Mouse (Mus musculus): ENCODE results near the gene Urb1.
A peak's percentile ranks its signal among the peaks of the same experiment; 100 is the strongest.

The Urb1 gene

DNA sequence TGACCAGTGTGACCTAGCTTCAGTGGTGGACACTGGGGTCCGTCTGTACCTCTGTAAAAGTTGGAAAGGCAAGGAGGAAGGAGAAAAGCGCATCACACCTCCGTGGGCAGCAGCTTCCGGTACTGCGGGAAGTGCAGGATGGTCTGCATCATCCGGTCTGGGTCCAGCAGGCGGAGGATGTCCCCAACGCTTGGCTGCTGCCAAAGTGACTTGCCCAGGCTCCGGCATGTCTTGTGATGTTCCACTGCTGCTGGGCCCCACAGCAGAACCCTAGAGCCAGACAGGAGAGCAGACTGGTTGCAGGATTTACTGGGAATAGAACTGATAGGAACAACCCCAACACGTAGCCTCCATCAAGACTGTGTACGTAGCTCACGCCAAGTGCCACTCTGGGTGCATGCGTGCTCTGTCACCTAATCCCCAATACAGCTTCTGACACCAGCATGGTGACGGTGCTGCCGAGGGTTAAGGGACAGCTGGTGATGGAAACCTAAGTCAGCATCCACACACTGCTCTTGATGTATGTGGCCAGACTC, 43.2 kb downstream of the Urb1 start:
- no peak for DNase-seq (ENCODE audit: low read depth)

DNA sequence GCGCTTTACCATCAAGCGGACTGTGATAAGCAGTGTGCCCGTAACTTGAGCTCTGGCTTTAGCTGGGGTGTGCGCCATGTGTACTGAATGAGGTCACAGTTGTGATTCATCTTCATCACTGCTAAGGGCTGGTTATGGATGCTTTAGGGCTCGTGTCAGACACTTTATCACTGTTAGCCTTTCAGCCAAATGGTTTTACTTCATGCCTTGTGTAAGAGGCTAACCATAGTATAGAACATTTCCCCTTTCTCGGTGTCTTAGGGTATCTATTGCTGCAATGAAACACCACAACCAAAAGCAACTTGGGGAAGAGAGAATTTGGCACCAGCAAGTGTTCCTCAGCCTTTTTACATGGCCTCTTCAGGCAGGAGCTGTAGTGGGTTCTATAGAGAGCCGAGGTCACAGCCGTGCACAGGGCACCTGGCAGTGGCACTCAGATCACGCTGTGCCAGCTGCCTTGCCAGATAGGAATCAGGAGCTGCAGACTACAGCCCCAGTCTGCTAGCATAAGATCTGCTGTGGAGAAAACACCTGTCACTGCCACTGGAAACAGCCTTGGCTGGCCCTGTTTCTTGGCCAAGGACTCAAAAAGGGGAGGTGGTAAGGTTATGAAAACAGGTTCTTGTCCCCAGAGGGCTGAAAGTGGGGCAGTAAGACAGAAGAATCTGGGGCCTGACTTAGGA, 44.9 kb downstream of the Urb1 start:
- DNase-seq (ENCODE audit: low read depth): no peak

DNA sequence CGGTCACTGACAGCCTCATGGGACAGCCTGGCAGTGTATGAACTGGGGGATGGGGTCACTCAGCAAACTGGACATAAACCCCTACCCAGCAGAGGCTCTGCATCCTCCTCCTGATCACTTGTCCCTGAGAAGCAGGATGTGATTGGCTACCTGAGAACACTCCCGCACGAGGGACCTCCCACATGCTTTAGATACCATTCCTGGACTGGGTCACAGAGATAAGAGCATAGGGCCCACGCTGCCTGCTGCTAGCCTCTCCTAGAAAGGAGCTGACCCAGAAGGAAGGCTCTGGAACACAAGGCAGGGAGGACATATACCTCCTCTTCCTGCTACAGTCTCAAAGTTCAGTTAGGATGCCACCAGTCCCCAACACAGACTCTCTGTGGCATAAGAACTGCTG, 49.7 kb downstream of the Urb1 start:
- no peak for DNase-seq (ENCODE audit: low read depth)

DNA sequence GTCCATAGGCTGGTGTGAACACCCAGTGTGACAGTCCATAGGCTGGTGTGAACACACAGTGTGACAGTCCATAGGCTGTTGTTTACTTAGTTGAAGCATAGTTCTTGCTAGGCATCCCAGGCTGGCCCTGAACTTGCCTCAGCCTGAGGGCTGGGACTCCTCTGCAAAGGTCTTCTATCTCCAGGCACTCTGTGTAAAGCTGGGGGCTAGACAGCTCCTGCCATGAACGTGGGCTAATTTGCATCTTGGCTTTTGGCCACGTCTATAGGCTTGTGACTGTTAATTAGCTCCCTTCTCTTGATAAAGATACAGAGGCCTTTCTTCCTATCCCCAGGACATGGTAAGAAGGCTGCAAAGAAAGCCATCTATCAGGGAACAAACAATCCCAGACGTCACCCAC, 50.9 kb downstream of the Urb1 start:
- DNase-seq (ENCODE audit: low read depth): no peak

DNA sequence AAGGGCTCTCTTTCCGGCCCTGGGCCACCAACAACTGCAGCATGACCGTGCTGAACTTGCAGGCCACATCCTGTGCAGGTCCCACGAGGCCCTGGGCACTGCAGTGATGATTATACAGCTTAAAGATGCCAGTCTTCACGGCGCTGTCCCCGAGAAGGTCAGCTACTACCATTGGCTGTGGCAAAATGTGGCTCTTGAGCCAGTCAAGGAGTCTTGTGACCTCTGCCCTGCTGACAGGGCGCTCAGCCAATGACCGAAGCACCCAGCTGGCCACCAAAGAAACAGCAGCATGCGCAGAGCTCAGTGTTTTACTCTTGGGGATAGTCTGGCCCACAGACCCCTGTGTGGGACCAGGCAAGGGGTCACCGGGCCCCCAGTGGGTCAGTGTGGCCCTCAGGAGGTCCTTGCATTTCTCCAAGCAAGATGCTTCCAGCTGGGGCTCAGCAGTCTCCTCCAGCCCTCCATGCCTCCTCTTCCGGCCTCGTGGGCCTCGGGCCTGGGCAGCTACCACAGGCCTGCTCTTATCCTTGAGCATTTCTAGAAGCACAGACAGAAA, 56.7 kb downstream of the Urb1 start:
- DNase-seq (ENCODE audit: low read depth): no peak

DNA sequence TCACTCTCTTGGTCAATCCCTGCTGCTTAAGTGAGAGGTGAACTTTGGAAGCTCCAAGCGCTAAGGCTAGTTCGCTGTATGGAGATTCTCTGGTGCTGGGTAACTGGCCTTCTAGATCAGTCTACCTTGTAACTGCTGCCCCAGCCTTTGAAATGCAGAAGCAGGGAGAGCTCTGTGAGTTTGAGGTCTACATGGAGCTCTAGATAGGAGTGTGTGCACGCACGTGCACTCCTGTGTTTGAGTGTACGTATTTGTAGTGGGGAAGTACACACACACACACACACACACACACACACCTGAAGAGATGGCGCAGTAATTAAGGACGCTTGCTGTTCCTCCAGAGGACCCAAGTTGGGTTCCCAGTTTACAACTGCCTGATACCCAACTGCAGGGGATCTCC, 62.0 kb downstream of the Urb1 start:
- DNase-seq (ENCODE audit: low read depth): no peak

DNA sequence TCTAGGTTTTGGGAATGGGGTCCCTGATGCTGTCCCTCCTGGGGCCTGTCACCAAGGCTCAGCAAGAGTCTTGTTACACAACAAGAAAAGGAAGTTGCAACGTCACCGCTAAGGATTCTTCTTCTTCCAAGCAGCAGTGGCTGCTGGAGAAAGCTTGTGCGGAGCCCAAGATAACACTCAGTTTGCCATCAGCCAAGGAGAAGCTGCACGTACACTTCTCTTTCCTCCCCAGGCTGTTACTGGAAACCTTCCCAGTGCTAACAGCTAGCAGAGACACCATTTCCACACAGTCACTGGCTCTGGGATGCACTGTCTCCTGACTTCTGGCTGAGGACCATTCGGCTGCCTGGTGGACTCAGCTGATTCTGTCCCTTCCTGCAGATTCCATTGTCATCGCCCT, 63.1 kb downstream of the Urb1 start:
- no peak for DNase-seq (ENCODE audit: low read depth)

DNA sequence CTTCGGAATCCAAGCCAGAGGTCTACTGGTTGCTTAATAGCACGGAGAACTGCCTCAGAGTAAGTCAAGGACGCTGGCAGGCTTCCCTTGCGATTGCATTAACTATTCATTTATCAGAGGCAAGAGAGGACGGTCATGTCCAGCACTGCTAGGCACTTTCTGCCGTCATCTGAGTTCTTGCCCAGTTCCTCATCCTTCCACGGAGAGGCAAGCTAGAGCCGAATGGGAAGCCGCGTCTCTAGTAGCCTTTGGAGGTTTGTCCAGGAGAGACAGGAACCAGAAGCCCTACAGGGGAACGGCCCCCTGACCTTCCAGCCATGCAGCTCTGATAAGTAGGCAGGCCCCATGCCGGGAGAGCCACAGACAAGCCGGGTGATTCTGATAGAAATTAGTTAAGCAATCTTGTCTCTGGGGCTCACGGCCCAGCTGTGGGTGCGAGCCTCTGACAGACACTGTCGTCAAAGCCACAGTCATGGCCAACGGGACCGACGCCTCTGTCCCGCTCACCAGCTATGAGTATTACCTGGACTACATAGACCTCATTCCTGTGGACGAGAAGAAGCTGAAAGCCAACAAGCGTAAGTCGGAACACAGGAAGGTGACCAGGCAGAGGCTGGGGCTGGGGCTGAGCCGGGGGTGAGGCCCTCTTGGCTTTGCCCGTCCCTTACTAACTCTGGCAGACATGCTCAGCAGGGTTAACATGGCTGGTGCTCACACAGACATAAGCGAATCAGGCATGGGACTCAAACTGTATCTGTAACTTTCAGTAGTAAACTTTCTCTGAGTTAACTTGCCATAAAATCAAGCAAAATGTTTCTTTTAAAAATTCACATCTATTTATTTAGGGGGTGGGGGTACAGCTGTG, 71.9 kb downstream of the Urb1 start, which contains the start of gene Mrap:
Mrap (plus strand) TSS at position 116 of the 865 bp plus-strand sequence.
- DNase-seq (ENCODE audit: low read depth): no peak

DNA sequence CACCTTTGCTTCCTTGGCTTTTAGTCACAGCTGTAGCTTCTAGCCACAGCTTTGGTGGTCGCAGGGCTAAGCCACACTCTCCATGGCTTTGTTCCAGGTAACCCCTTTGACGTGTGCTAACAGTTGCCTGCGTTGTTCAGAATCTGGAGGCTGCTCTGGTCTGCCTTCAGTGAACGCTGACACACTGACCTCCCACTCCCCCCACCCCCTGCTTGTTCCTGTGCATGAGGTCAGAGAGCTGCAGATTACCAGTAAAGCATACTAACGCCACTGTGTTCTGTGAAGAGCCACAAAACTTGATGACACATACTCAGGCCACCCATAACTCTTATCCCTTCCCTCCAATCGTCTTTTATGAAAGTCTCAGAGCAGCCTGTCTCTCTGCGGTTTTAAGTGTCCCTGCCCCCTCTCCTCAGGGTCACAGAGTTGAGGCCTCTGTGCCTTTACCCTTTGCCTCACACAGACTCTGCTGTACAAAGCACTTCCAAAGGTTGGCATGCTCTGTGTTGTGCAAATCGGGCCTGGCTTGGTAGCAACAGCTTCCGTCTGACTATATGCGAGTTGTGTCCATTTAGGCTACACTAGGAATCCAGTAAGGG, 73.4 kb downstream of the Urb1 start:
- no peak for DNase-seq (ENCODE audit: low read depth)

DNA sequence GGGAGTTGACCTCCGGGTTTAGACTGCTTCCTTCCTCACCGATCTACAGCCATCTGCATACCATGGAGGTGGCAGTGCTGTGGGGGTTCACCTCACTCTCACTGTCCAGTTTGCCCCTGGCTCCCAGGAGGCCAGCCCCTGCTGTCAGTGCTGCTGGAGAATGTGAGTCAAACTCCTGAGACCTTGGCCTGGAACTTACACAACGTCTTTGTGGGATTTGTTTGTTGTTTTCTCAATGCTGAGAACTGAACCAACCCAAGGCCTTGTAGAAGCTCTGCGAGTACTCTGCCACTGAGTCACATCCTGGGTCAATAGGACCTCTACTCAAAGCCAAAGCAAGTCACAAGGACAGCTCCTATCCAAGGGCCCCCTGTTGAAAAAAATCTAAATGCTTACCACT, 74.6 kb downstream of the Urb1 start:
- no peak for DNase-seq (ENCODE audit: low read depth)

DNA sequence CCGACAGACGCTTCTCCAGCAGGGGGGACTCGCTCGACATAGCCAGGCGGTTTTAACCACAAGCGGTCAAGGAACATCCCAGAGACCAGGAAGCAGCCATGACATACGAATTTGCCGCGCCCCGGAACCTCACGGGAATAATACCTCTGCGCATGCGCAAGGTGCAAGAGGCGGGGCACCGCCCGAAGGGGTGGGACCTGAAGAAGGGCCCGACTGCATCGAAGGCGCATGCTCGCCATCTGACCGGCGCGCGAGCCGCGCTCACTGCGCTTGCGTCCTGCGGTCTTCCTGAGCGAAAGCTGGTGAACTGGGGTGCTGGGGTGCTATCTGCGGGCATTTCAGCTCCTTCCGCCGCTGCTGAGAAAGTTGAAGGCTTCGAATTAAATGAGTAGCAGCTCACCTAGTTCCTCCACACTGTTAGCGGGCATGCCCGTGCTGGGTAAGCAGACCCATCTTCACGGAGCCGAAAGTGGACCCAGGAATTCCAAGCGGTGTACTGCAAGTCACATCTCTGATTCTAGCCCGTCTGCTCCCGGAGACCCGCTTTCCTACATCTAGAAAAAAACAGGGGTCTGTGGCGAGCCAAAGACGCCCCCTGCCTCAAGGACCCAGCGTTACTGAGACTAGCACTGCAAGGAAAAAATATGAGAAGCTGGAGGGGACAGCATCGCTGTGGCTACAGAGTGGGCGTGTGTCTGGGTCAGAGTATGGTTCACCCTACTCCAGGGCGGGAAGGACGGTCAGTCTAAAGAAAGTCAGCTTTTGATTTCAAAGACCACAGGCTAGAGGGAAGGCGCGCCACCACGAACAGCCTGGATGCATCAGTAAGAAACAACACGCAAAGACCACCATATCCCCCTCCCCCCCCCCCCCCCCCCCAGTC, 82.7 kb downstream of the Urb1 start, which contains the start of gene Mis18a:
Mis18a (minus strand) TSS at position 172 of the 883 bp plus-strand sequence.
- peak; percentile 90 for DNase-seq (ENCODE audit: low read depth)

DNA sequence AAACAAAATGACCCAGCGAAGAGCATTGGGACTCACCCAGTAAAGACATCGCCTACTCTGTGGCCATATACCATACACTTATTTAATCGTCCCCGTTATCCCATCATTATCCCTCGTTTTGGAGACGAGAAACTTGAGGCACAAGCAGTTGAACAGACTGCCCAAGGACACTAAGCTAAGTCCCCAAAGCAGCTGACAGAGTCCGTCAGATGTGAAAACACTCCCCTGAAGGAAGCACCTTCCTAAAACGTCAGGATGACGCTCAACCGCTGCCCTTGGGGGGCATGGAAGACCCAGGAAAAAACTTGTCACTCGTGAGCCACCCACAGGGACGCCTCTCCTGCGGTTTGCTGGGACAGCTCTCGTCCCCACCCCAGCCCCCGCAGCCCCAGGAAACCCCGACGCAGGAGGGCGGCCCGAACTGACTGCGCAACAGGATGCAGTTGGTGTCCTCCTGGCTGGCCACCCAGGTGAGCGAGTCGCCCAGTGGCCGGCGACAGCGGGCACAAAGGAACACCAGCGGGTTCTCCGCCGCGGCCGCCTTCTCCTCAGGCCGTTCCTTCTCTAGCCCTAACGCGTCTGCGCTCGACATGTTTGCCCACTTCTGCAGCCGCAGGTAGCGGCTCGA, 83.5 kb downstream of the Urb1 start:
- no peak for DNase-seq (ENCODE audit: low read depth)

DNA sequence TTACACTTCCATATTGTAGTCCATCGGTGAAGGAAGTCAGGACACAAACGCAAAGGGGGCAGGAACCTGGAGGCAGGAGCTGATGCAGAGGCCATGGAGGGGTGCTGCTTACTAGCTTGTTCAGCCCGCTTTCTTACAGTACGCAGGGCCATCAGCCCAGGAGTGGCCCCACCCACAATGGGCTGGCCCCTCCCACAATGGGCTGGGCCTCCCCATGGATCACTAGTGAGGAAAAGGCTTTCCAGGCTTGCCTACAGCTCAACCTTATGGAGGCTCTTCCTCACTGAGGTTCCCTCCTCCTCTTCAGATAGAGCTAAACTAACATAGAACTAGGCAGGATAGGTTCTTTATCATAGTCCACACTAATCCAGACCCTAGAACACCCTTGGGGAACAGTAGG, 86.2 kb downstream of the Urb1 start:
- DNase-seq (ENCODE audit: low read depth): no peak

DNA sequence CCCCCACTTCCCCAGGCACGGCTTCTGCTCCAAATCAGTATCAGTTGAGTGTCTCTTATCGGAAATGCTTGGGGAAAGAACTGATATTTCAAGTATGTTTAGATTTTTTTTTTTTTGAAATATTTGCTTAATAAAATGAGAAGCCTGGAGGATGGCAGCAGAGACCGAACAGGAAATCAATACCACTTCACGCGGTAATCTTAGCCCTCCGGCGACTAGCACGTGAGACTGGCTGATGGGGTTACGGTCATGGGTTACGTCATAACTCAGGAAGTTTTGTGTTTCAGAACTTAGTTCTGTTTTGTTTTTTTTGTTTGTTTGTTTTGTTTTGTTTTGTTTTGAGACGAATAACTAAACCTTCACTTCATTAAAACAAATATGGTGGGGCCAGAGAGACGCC, 99.9 kb downstream of the Urb1 start:
- DNase-seq (ENCODE audit: low read depth): no peak

DNA sequence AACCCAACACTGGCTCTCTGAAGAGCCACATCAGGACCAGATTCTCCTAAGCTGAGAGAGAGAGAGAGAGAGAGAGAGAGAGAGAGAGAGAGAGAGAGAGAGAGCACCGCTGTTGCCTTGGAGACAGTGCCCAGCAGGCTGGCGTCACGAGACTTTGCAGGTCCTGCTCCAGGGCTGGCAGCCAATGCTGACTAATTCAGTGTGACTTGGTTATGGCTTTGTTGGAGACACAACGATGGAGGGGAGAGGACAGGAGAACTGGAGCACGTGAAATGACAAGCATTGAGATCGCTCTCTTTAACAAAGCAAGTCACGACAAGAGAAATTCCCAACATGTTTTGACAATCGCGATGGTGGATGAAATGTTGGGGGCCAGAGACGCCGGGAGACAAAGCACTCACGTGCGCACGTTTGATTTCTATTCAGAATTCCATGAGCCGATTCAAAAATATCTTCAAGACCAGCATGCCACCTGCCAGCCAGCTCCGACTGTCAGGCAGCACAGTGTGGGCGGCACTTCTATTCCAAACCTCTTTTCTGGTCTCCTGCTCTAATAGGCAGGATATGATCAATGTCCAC, 100.4 kb downstream of the Urb1 start:
- DNase-seq (ENCODE audit: low read depth): no peak

DNA sequence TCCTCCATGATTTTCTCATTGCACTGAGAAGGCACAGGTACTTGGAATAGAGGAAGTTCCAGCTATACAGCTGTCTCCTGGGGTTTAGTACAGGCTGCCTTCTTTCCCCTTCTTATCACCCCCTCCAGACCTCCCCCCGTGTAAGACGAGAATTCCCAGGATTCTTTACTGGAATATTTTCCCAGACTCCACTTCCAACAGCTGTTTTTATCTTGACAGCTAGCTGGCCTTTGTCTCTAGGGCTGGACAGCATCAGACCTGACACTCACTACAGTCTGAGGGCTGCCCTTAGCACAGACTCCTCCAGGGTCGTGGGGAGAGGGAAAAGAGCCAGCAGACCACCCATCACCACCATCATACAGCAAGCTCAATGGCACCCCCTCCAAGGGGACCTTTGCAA, 103.9 kb downstream of the Urb1 start:
- DNase-seq (ENCODE audit: low read depth): no peak

DNA sequence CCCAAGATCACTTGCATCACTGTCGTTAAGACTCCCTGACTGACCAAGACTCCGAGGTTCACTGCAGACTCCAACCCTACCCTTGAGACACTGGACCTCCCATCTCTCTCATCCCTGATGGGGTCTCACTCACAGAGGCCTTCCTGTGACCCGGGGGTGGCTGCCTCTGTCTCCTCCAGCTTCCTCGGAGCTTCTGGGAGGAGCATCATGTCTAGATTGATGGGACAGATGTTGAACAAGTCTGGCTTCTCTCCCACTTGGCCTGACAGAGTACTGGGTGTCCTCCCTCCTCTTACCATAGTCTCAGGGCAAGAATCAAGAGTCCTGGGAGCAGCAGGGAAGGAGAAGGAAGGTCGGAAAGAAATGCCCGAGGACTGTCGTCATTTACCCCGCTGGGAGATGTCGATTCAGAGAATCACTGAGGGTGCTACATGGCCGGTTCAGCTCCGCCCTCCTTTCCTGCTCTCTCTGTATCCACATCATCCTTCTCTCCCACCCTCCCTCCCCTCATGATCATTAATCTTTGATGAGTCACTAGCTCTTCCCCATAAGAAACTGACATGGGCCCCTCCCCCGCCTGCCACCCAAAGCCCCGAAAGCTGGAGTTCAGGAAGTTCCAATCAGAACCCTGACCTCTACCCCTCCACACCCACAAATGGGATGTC, 105.9 kb downstream of the Urb1 start:
- no peak for DNase-seq (ENCODE audit: low read depth)

DNA sequence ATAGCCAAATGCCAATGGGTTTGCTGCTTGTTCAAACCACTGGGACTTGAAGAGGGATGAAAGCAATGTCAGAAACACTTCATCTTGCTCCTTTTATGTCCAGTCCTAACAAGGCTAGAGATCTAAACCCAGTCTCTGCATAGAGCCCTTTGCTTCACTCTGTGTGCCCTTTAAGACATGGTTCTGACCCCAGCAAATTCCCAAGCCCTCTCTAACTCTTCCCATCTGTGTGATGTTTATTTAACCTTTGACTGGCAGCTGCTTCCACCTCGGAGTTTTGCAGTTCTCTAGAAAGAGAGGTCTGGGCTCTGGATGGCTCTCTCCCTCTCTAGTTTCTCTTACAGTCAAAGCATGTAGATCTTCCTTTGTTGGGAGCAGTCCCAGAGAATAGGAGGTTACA, 106.6 kb downstream of the Urb1 start:
- no peak for DNase-seq (ENCODE audit: low read depth)

DNA sequence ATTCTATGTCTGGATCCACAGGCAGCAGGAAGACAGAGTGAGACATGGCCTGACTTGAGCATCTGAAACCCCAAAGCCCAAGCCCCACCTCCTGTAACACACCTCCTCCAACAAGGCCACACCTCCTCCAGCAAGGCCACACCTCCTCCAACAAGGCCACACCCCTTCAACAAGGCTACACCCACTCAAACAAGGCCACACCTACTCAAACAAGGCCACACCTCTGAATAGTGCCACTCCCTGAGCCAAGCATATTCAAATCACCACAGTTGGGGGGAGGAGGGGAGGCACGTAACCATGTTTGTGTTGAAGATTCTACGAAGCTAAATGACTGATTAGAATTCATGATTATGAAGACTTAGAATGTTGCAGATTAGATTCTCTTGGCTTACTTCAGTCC, 108.7 kb downstream of the Urb1 start:
- no peak for DNase-seq (ENCODE audit: low read depth)
